Mouse (Mus musculus): ENCODE results near the gene 2310057M21Rik.

- TF ChIP-seq CTCF (IDR thresholded peaks at IDR 0.05; ENCODE audit: low read depth): peak; percentile 97
- no peak for TF ChIP-seq EP300 (IDR thresholded peaks at IDR 0.05; ENCODE audit: low read depth)
Observed at GRCm38 (mm10) chr7:131370648-131371469, 8.3 kb upstream of the 2310057M21Rik start, which contains the start of gene Pstk.

Measured in liver, embryonic 14.5 days (tissue).